Mouse (Mus musculus) stomach, embryonic 16.5 days (tissue): Measurements from ENCODE around the gene Asap2. TPM values are rescaled to one million over a fixed set of nuclear protein-coding genes. Genes with fewer than 3 reads are reported as not detected.
A peak's percentile ranks its signal among the peaks of the same experiment; 100 is the strongest.

Experiments
- ATAC-seq: fragments of 200-750 bp; cut with Nextera tagmentation; 2 replicates; pipeline ENCODE4 v1.8.0; 2017; ENCODE audit warnings: moderate number of reproducible peaks, moderate TSS enrichment; ENCODE audit not compliant: insufficient read depth, low FRiP score
- H3K27ac ChIP-seq: fragments of 300-500 bp; sonication (generic); 2 replicates; pipeline ENCODE4 v1.5.1; 2014; ENCODE audit warnings: low read length
- H3K27me3 ChIP-seq: fragments of 300-500 bp; sonication (generic); 2 replicates; pipeline ENCODE4 v1.6.1; 2014; ENCODE audit warnings: low read length, control low read depth, mixed read lengths; ENCODE audit not compliant: control insufficient read depth, insufficient read depth
- H3K36me3 ChIP-seq: fragments of 300-500 bp; sonication (generic); 2 replicates; pipeline ENCODE4 v1.6.1; 2014; ENCODE audit warnings: low read length; ENCODE audit not compliant: control insufficient read depth, insufficient read depth
- H3K4me1 ChIP-seq: fragments of 300-500 bp; sonication (generic); 2 replicates; pipeline ENCODE4 v1.6.1; 2014; ENCODE audit warnings: low read length, control low read depth, mixed read lengths; ENCODE audit not compliant: control insufficient read depth, insufficient read depth
- H3K4me2 ChIP-seq: fragments of 300-500 bp; sonication (generic); 2 replicates; pipeline ENCODE4 v1.6.1; 2014; ENCODE audit warnings: low read depth, low read length, mixed read lengths
- H3K4me3 ChIP-seq: fragments of 300-500 bp; sonication (generic); replicated peaks from 2 replicates; pipeline ENCODE4 v1.5.1; 2014; ENCODE audit warnings: mild to moderate bottlenecking, low read length
- H3K9ac ChIP-seq: fragments of 300-500 bp; sonication (generic); 2 replicates; pipeline ENCODE4 v1.6.1; 2014; ENCODE audit warnings: low read length
- H3K9me3 ChIP-seq: fragments of 300-500 bp; sonication (generic); replicated peaks from 2 replicates; pipeline ENCODE4 v1.6.1; 2016; ENCODE audit warnings: low read length, control low read depth; ENCODE audit not compliant: control insufficient read depth
- WGBS: fragments of 180-500 bp; shearing (Covaris S2); extraction: QIAGEN DNeasy Blood & Tissue Kit; methylation state at CpG from one replicate; pipeline ENCODE4 v1.1.7; 2014; 5-methylcytosine and 5-hydroxymethylcytosine counted together
- polyA plus RNA-seq: library from polyadenylated mRNA; unstranded; fragments of >200 nt; fragmentation: Nextera tagmentation; extraction: Ambion mirVana; gene quantifications from 2 replicates; pipeline ENCODE4 v1.2.1, GENCODE M21; 2015

Gene Asap2
- polyA plus RNA-seq, 1 experiment from 2014 or later = 5.5 TPM

GRCm38 (mm10) chr12:21227076-21227980 lies 237.1 kb downstream of the Asap2 start:
- Histone ChIP-seq H3K27ac (peak overlapping the region; percentile 53), H3K4me2 (no peak overlapping the region), H3K4me3 (no peak overlapping the region), H3K9me3 (no peaks in the 10 kb centered on the region), H3K9ac (no peak overlapping the region), H3K36me3 (no peaks in the 10 kb centered on the region), H3K4me1 (peaks cover 10% of the 10 kb centered on the region), H3K27me3 (no peaks in the 10 kb centered on the region)
- ATAC-seq = peak; percentile 79
- 48% methylated on average over 6 of the region's 6 CpGs for WGBS

- Histone ChIP-seq H3K4me1 (peaks cover 10% of the 10 kb centered on the region), H3K36me3 (no peaks in the 10 kb centered on the region), H3K27me3 (no peaks in the 10 kb centered on the region), H3K4me2 (no peak overlapping the region), H3K27ac (no peak overlapping the region), H3K9me3 (no peaks in the 10 kb centered on the region), H3K4me3 (no peak overlapping the region), H3K9ac (no peak overlapping the region)
- 92% methylated on average over 4 of the region's 4 CpGs for WGBS
- ATAC-seq = no peak
Observed at GRCm38 (mm10) chr12:21228650-21229049, 238.4 kb downstream of the Asap2 start.

GRCm38 (mm10) chr12:21229076-21229918 lies 239.0 kb downstream of the Asap2 start:
- no peak overlapping the region for H3K27ac ChIP-seq
- no peaks in the 10 kb centered on the region for H3K9me3 ChIP-seq
- H3K36me3 ChIP-seq = no peaks in the 10 kb centered on the region
- WGBS = 61% methylated on average over 17 of the region's 17 CpGs
- no peaks in the 10 kb centered on the region for H3K27me3 ChIP-seq
- no peak overlapping the region for H3K4me3 ChIP-seq
- ATAC-seq = no peak
- peaks cover 10% of the 10 kb centered on the region for H3K4me1 ChIP-seq
- H3K4me2 ChIP-seq = no peak overlapping the region
- no peak overlapping the region for H3K9ac ChIP-seq

- H3K9me3 ChIP-seq = no peaks in the 10 kb centered on the region
- H3K27ac ChIP-seq = no peak overlapping the region
- no peaks in the 10 kb centered on the region for H3K4me1 ChIP-seq
- H3K4me3 ChIP-seq = no peak overlapping the region
- no peak overlapping the region for H3K9ac ChIP-seq
- no peak for ATAC-seq
- no peaks in the 10 kb centered on the region for H3K36me3 ChIP-seq
- H3K27me3 ChIP-seq = no peaks in the 10 kb centered on the region
- WGBS = 87% methylated on average over 7 of the region's 7 CpGs
- no peak overlapping the region for H3K4me2 ChIP-seq
Observed at GRCm38 (mm10) chr12:21233727-21234126, 243.5 kb downstream of the Asap2 start.

GRCm38 (mm10) chr12:21234560-21234959 lies 244.3 kb downstream of the Asap2 start:
- WGBS = 84% methylated on average over 2 of the region's 2 CpGs
- H3K36me3 ChIP-seq = 0 out of 2 replicates have a peak, but pooled peaks cover 2% of the 10 kb centered on the region
- no peaks in the 10 kb centered on the region for H3K4me1 ChIP-seq
- no peaks in the 10 kb centered on the region for H3K27me3 ChIP-seq
- H3K4me3 ChIP-seq = no peak overlapping the region
- no peaks in the 10 kb centered on the region for H3K9me3 ChIP-seq
- no peak overlapping the region for H3K27ac ChIP-seq
- H3K9ac ChIP-seq = no peak overlapping the region
- no peak for ATAC-seq
- H3K4me2 ChIP-seq = no peak overlapping the region

GRCm38 (mm10) chr12:21241965-21242364 lies 251.7 kb downstream of the Asap2 start:
- 75% methylated on average over 3 of the region's 3 CpGs for WGBS
- H3K36me3 ChIP-seq = 0 out of 2 replicates have a peak, but pooled peaks cover 3% of the 10 kb centered on the region

GRCm38 (mm10) chr12:21244375-21244960 lies 254.2 kb downstream of the Asap2 start:
- Histone ChIP-seq H3K36me3 (0 out of 2 replicates have a peak, but pooled peaks cover 2% of the 10 kb centered on the region), H3K9me3 (no peaks in the 10 kb centered on the region), H3K27me3 (no peaks in the 10 kb centered on the region), H3K4me3 (no peak overlapping the region), H3K4me2 (no peak overlapping the region), H3K9ac (no peak overlapping the region), H3K27ac (no peak overlapping the region), H3K4me1 (no peaks in the 10 kb centered on the region)
- ATAC-seq = peak; percentile 44; the same call in 1 of the 2 replicates
- WGBS = 94% methylated on average over 11 of the region's 11 CpGs

More at GRCm38 (mm10) chr12:21241965-21242364, 251.7 kb downstream of the Asap2 start:
- Histone ChIP-seq H3K9ac (no peak overlapping the region), H3K4me3 (no peak overlapping the region), H3K27me3 (no peaks in the 10 kb centered on the region), H3K4me1 (no peaks in the 10 kb centered on the region), H3K9me3 (no peaks in the 10 kb centered on the region), H3K27ac (no peak overlapping the region), H3K4me2 (no peak overlapping the region)
- no peak for ATAC-seq

- Histone ChIP-seq H3K4me2 (no peak overlapping the region), H3K27me3 (no peaks in the 10 kb centered on the region), H3K27ac (no peak overlapping the region), H3K9ac (no peak overlapping the region), H3K4me3 (no peak overlapping the region), H3K4me1 (no peaks in the 10 kb centered on the region), H3K9me3 (no peaks in the 10 kb centered on the region), H3K36me3 (peaks cover 12% of the 10 kb centered on the region)
- 52% methylated on average over 7 of the region's 7 CpGs for WGBS
- no peak for ATAC-seq
Observed at GRCm38 (mm10) chr12:21247711-21248392, 257.6 kb downstream of the Asap2 start.
